ENCODE assay signal across 27 mouse cellular contexts in the genomic region with DNA sequence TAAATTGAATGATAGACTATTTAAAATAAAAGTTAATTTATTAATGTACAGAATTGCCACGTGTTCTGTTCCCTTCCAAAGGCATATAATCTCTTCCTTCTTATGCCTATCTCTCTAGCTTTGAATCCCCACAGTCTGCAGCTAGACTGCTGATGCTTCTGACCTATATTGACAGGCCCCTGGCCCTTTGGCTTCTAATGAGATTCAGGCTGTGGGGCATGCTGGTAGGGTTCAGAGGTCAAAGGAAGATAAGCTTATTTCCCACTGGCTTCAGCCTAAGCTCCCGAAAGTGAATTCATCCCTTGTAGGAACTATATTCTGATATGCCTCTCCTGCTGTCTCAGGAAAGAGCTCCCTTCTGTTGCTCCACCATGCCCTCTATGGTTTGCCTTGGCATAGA.
DNase-seq lines count a peak whose midpoint lies in the region; ATAC-seq and TF ChIP-seq lines count a peak whose summit lies in the region.
"Had no signal": no experiment of that assay in that cellular context is flagged by ENCODE, and none has a peak within 500 bp of the region (broad histone marks: within the 10 kb centered on the region; RNA-seq: fewer than 3 reads in every experiment).

No protein-coding gene starts in this region.

- 0 out of 2 replicates have a peak, but pooled peaks cover 3% of the 10 kb centered on the region for H3K4me1 ChIP-seq in hindbrain, embryonic 10.5 days (replicated peaks)
- H3K4me1 ChIP-seq in hindbrain, postnatal 0 days (ENCODE audit: insufficient read depth, low read length) = no peaks in the 10 kb centered on the region
- H3K4me1 ChIP-seq in midbrain, embryonic 11.5 days (ENCODE audit: control insufficient read depth, insufficient read depth, low read length) = no peaks in the 10 kb centered on the region
- H3K4me1 ChIP-seq in midbrain, postnatal 0 days (ENCODE audit: insufficient read depth, low read length) = no peaks in the 10 kb centered on the region
- H3K4me1 ChIP-seq: embryonic facial prominence, embryonic 13.5 days; embryonic facial prominence, embryonic 15.5 days; forebrain, embryonic 10.5 days; forebrain, embryonic 12.5 days had no signal

- WGBS in hindbrain, embryonic 10.5 days = 25% methylated on average over 2 of the region's 2 CpGs
- 33% methylated on average over 2 of the region's 2 CpGs for WGBS in hindbrain, postnatal 0 days
- 4% methylated on average over 2 of the region's 2 CpGs for WGBS in midbrain, embryonic 11.5 days
- WGBS in midbrain, postnatal 0 days = 16% methylated on average over 2 of the region's 2 CpGs

- H3K36me3 ChIP-seq in hindbrain, embryonic 10.5 days = no peaks in the 10 kb centered on the region
- no peaks in the 10 kb centered on the region for H3K36me3 ChIP-seq in hindbrain, postnatal 0 days (ENCODE audit: insufficient read depth, low read length)
- no peaks in the 10 kb centered on the region for H3K36me3 ChIP-seq in midbrain, embryonic 11.5 days (ENCODE audit: control insufficient read depth, insufficient read depth, low read length)
- H3K36me3 ChIP-seq in midbrain, postnatal 0 days (ENCODE audit: insufficient read depth, low read length) = no peaks in the 10 kb centered on the region
- H3K36me3 ChIP-seq: embryonic facial prominence, embryonic 13.5 days; embryonic facial prominence, embryonic 15.5 days; forebrain, embryonic 10.5 days; forebrain, embryonic 12.5 days; G1E had no signal

- H3K4me2 ChIP-seq in hindbrain, postnatal 0 days (ENCODE audit: low read depth, low read length) = no peak overlapping the region
- no peak overlapping the region for H3K4me2 ChIP-seq in midbrain, embryonic 11.5 days
- H3K4me2 ChIP-seq in midbrain, postnatal 0 days (ENCODE audit: low read depth, low read length, poor library complexity, severe bottlenecking) = no peak overlapping the region
- H3K4me2 ChIP-seq: embryonic facial prominence, embryonic 13.5 days; embryonic facial prominence, embryonic 15.5 days; forebrain, embryonic 12.5 days had no signal

- DNase-seq in hindbrain, embryonic 10.5 days (ENCODE audit: low spot score) = peak; percentile 4
- no peak for DNase-seq in hindbrain, postnatal 0 days (ENCODE audit: low spot score)
- no peak for DNase-seq in midbrain, embryonic 11.5 days (ENCODE audit: low spot score, missing footprints)
- DNase-seq in midbrain, postnatal 0 days (ENCODE audit: low spot score) = no peak
- DNase-seq in embryo, embryonic 9.5 days (ENCODE audit: extremely low spot score) = peak; percentile 9
- DNase-seq in retina, postnatal 1 day = peak; percentile 54
- DNase-seq in natural killer cell, adult 2 months (ENCODE audit: low spot score in 2 of 2) = no peak
- DNase-seq: adrenal gland, adult 8-10 months; adrenal gland, postnatal 14 days; adrenal gland, postnatal 36 days; cerebellum, adult 11-12 months; cerebellum, adult 2 months; cerebellum, adult 9-10 months; cerebellum, postnatal 10 days; cerebellum, postnatal 36 days had no signal

- ATAC-seq in hindbrain, postnatal 0 days = no peak
- ATAC-seq in midbrain, embryonic 11.5 days (ENCODE audit: low FRiP score) = 0 out of 2 replicates have a peak, but pooled peaks have one; percentile 58
- no peak for ATAC-seq in midbrain, postnatal 0 days (ENCODE audit: low FRiP score)
- ATAC-seq in CD4-positive, CD25-positive, alpha-beta regulatory T cell, adult 4 months = no peak
- ATAC-seq: activated CD4-positive, CD25-positive, alpha-beta regulatory T cell, adult 4 months; forebrain, embryonic 14.5 days; forebrain, embryonic 16.5 days; Patski had no signal

- H3K9ac ChIP-seq in hindbrain, postnatal 0 days (replicated peaks; ENCODE audit: low read length) = no peak overlapping the region
- H3K9ac ChIP-seq in midbrain, embryonic 11.5 days (ENCODE audit: low read length) = no peak overlapping the region
- H3K9ac ChIP-seq in midbrain, postnatal 0 days (replicated peaks; ENCODE audit: low read length, poor library complexity, severe bottlenecking) = no peak overlapping the region
- H3K9ac ChIP-seq: embryonic facial prominence, embryonic 13.5 days; embryonic facial prominence, embryonic 15.5 days; forebrain, embryonic 12.5 days had no signal

- no peaks in the 10 kb centered on the region for H3K9me3 ChIP-seq in hindbrain, embryonic 10.5 days
- no peaks in the 10 kb centered on the region for H3K9me3 ChIP-seq in hindbrain, postnatal 0 days (ENCODE audit: low read length)
- H3K9me3 ChIP-seq in midbrain, embryonic 11.5 days (ENCODE audit: control insufficient read depth, low read length) = no peaks in the 10 kb centered on the region
- no peaks in the 10 kb centered on the region for H3K9me3 ChIP-seq in midbrain, postnatal 0 days (ENCODE audit: low read length)
- H3K9me3 ChIP-seq: embryonic facial prominence, embryonic 13.5 days; embryonic facial prominence, embryonic 15.5 days; forebrain, embryonic 10.5 days; forebrain, embryonic 12.5 days; G1E had no signal

- no peaks in the 10 kb centered on the region for H3K27me3 ChIP-seq in hindbrain, embryonic 10.5 days (ENCODE audit: insufficient read depth, poor library complexity, severe bottlenecking)
- H3K27me3 ChIP-seq in hindbrain, postnatal 0 days (ENCODE audit: insufficient read depth, low read length) = no peaks in the 10 kb centered on the region
- no peaks in the 10 kb centered on the region for H3K27me3 ChIP-seq in midbrain, embryonic 11.5 days (ENCODE audit: control insufficient read depth, insufficient read depth, low read length)
- no peaks in the 10 kb centered on the region for H3K27me3 ChIP-seq in midbrain, postnatal 0 days (ENCODE audit: insufficient read depth, low read length)
- H3K27me3 ChIP-seq: CH12.LX; embryonic facial prominence, embryonic 13.5 days; embryonic facial prominence, embryonic 15.5 days; forebrain, embryonic 12.5 days; Patski had no signal

- no peak for TF ChIP-seq CTCF in hindbrain, postnatal 0 days (IDR thresholded peaks at IDR 0.05; ENCODE audit: low read depth)
- no peak for TF ChIP-seq CTCF in midbrain, postnatal 0 days (IDR thresholded peaks at IDR 0.05)

- no peak overlapping the region for H3K4me3 ChIP-seq in hindbrain, embryonic 10.5 days
- H3K4me3 ChIP-seq in hindbrain, postnatal 0 days (ENCODE audit: low read length) = no peak overlapping the region
- H3K4me3 ChIP-seq in midbrain, embryonic 11.5 days (ENCODE audit: low read depth, low read length) = no peak overlapping the region
- H3K4me3 ChIP-seq in midbrain, postnatal 0 days (ENCODE audit: low read depth, low read length) = no peak overlapping the region
- H3K4me3 ChIP-seq: embryonic facial prominence, embryonic 13.5 days; embryonic facial prominence, embryonic 15.5 days; erythroblast, embryonic 14.5 days; forebrain, embryonic 10.5 days; forebrain, embryonic 12.5 days had no signal

- no peak overlapping the region for H3K27ac ChIP-seq in hindbrain, embryonic 10.5 days
- H3K27ac ChIP-seq in hindbrain, postnatal 0 days = no peak overlapping the region
- no peak overlapping the region for H3K27ac ChIP-seq in midbrain, embryonic 11.5 days (ENCODE audit: low read depth, low read length)
- no peak overlapping the region for H3K27ac ChIP-seq in midbrain, postnatal 0 days (ENCODE audit: low read depth, low read length)
- H3K27ac ChIP-seq: embryonic facial prominence, embryonic 13.5 days; embryonic facial prominence, embryonic 15.5 days; forebrain, embryonic 10.5 days; forebrain, embryonic 12.5 days had no signal

Comparison
In these comparisons a context has a peak if more than half of its experiments do, and no peak if none do; other contexts are left out.
1. DNase-seq: peak in hindbrain, embryonic 10.5 days (single experiment), embryo, embryonic 9.5 days (single experiment) and retina, postnatal 1 day (single experiment); none in hindbrain, postnatal 0 days (single experiment), midbrain, embryonic 11.5 days (single experiment), midbrain, postnatal 0 days (single experiment) and natural killer cell, adult 2 months (0 of 2).